Mouse (Mus musculus): ENCODE data around the gene Zbtb18. TPM values are rescaled to one million over a fixed set of nuclear protein-coding genes. Genes with fewer than 3 reads are reported as not detected.

Gene Zbtb18
- polyA plus RNA-seq, 1 experiment: not detected

DNA sequence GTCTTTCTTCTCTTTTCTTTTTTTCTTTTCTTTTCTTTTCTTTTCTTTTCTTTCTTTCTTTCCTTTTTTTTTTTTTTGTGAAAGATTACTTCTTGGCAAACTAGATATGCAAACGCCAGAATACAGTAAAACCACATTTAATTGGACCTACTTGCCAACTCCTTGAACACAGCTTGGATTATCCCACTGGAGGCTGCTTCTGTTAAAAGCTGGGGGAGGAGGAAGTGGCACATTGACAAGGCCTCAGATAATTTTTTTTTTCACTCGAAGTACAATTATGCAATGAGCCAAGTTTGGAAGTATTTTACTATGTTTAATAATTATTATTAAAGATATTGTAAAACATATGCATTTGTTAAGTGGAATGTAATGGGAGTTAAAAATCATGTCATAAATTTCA is 17.4 kb downstream of the Zbtb18 start:
- H3K4me1 ChIP-seq (ENCODE audit: control insufficient read depth, insufficient read depth, low read length): peaks cover 3% of the 10 kb centered on the region
- H3K27ac ChIP-seq (ENCODE audit: insufficient read depth, low read depth, low read length): no peak overlapping the region
- WGBS: 29% methylated on average over 2 of the region's 2 CpGs
- TF ChIP-seq POLR2A (IDR thresholded peaks at IDR 0.05; ENCODE audit: insufficient read depth, low read depth, low read length) (no peak), CTCF (IDR thresholded peaks at IDR 0.05; ENCODE audit: insufficient read depth, low read depth, low read length) (no peak)
- no peak overlapping the region for H3K4me3 ChIP-seq (ENCODE audit: insufficient read depth, low read depth, low read length)

DNA sequence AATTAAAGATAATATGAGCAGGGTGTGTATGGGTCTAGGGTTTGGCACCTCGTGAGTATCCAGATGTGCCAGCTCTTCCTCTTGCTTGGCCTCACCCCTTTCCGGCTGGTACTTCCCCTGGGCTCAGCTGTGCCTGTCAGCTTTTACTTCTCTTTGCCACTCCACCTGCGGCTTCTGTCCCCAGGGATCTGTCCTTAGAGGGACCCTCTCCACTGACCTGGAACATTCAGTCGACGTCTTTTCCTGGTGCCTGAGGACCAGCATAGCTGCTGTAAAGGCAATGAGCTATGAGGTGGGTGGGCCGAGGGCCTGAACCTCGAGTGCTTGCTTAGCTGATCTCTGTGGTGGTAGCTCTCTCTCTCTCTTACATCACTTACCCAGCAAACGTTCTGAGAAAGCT is 25.0 kb downstream of the Zbtb18 start:
- Histone ChIP-seq H3K27ac (ENCODE audit: insufficient read depth, low read depth, low read length) (no peak overlapping the region), H3K4me3 (ENCODE audit: insufficient read depth, low read depth, low read length) (no peak overlapping the region), H3K4me1 (ENCODE audit: control insufficient read depth, insufficient read depth, low read length) (no peaks in the 10 kb centered on the region)
- TF ChIP-seq POLR2A (IDR thresholded peaks at IDR 0.05; ENCODE audit: insufficient read depth, low read depth, low read length) (no peak), CTCF (IDR thresholded peaks at IDR 0.05; ENCODE audit: insufficient read depth, low read depth, low read length) (no peak)
- WGBS: 78% methylated on average over 8 of the region's 8 CpGs

DNA sequence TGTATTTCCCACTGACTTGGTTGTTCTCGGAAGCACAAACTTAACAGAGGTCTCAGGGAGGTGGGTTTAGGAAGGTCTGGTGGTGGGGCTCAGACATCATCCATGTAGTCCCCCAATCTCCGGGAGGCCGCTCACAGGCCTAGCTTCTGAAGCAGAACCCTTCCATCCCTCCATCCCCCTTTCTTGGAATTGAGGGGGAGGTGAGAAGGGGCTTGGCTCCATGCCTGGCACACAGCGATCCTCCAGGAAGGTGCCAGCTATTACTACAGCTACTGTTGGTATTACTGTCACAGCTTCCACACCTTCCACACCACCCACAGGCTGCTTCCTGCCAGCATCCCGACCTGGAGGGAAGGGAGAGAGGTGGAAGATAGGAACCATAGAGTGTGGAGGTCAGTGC is 26.3 kb downstream of the Zbtb18 start:
- WGBS: 69% methylated on average over 5 of the region's 5 CpGs
- TF ChIP-seq CTCF (IDR thresholded peaks at IDR 0.05; ENCODE audit: insufficient read depth, low read depth, low read length) (no peak), POLR2A (IDR thresholded peaks at IDR 0.05; ENCODE audit: insufficient read depth, low read depth, low read length) (no peak)

DNA sequence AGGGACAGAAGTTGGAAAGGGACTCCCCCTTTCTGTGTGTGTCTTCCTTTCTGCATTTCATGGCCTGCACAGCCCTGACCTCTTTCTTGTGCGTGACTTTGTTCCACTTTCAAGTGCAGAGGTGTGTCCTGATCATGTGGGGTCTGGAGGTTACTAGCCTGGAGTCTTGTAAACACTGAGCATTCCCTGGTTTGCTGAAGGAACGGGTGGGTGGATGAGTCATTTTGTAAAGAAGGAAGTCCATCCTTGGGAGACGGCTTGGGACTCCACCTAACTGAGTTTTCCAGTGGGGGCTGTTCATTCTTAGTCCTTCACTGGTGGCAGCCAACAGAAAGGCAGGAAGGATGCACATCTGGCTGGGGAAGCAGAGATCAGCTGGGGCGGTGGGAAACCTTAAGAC is 27.9 kb downstream of the Zbtb18 start:
- WGBS: 72% methylated on average over 4 of the region's 4 CpGs

More for the DNA sequence above, 26.3 kb downstream of the Zbtb18 start:
- Histone ChIP-seq H3K27ac (ENCODE audit: insufficient read depth, low read depth, low read length) (no peak overlapping the region), H3K4me3 (ENCODE audit: insufficient read depth, low read depth, low read length) (no peak overlapping the region), H3K4me1 (ENCODE audit: control insufficient read depth, insufficient read depth, low read length) (no peaks in the 10 kb centered on the region)

DNA sequence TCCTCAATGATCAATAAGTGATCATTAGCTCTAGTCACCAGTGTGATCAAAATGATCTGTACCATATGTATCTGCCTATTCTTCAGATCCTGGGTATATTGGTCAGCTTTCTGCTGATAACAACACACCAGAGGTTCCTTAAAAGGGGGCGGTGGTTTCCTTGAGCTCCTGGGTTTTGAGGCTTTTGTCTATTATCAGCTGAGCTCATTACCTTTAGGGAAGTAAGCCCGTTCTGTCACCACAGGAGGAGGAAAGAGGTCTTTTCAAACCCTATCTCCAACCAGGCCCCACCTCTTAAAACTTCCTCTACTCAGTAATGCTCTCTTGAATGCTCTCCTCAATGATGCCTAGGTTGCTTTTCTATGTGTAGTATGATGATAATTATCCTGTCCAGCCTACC is 28.8 kb downstream of the Zbtb18 start:
- Histone ChIP-seq H3K4me1 (ENCODE audit: control insufficient read depth, insufficient read depth, low read length) (no peaks in the 10 kb centered on the region), H3K4me3 (ENCODE audit: insufficient read depth, low read depth, low read length) (no peak overlapping the region), H3K27ac (ENCODE audit: insufficient read depth, low read depth, low read length) (no peak overlapping the region)
- WGBS: 80% methylated on average over 2 of the region's 2 CpGs
- no peak for TF ChIP-seq POLR2A (IDR thresholded peaks at IDR 0.05; ENCODE audit: insufficient read depth, low read depth, low read length)
- no peak for TF ChIP-seq CTCF (IDR thresholded peaks at IDR 0.05; ENCODE audit: insufficient read depth, low read depth, low read length)

More for the DNA sequence above, 27.9 kb downstream of the Zbtb18 start:
- no peak overlapping the region for H3K27ac ChIP-seq (ENCODE audit: insufficient read depth, low read depth, low read length)
- H3K4me3 ChIP-seq (ENCODE audit: insufficient read depth, low read depth, low read length): no peak overlapping the region
- no peaks in the 10 kb centered on the region for H3K4me1 ChIP-seq (ENCODE audit: control insufficient read depth, insufficient read depth, low read length)
- no peak for TF ChIP-seq CTCF (IDR thresholded peaks at IDR 0.05; ENCODE audit: insufficient read depth, low read depth, low read length)
- TF ChIP-seq POLR2A (IDR thresholded peaks at IDR 0.05; ENCODE audit: insufficient read depth, low read depth, low read length): no peak

DNA sequence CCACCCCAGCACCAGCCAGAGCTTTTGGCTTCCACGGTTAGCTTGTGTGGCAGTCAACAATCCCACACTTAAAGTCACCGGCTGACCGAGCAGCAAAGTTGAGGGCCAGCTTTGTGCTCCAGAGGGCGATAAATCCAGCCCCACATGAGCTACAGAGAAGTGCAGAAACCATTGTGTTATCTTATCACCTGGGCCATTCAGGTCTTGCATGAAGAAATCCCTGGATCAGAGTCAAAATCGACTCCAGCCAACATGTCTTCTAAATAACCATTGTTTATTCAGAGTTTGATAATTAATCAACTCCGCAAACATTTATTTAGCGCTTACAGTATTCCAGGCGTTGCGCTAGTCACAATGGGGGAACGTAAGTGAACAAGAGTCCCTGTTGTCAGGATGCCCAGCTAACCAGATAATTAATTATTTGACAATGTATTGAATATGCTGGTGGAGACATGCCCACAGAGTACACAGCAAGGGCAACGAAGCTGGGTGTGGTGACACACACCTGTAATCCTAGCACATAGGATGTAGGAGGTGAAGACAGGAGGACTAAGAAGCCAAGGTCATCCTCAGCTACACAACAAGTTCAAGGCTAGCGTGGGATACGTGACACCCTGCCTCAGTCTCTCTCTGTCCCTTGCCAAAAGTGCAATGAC is 33.5 kb downstream of the Zbtb18 start:
- WGBS: 90% methylated on average over 13 of the region's 13 CpGs
- Histone ChIP-seq H3K4me3 (ENCODE audit: insufficient read depth, low read depth, low read length) (no peak overlapping the region), H3K4me1 (ENCODE audit: control insufficient read depth, insufficient read depth, low read length) (no peaks in the 10 kb centered on the region), H3K27ac (ENCODE audit: insufficient read depth, low read depth, low read length) (no peak overlapping the region)
- TF ChIP-seq POLR2A (IDR thresholded peaks at IDR 0.05; ENCODE audit: insufficient read depth, low read depth, low read length): no peak
- no peak for TF ChIP-seq CTCF (IDR thresholded peaks at IDR 0.05; ENCODE audit: insufficient read depth, low read depth, low read length)

DNA sequence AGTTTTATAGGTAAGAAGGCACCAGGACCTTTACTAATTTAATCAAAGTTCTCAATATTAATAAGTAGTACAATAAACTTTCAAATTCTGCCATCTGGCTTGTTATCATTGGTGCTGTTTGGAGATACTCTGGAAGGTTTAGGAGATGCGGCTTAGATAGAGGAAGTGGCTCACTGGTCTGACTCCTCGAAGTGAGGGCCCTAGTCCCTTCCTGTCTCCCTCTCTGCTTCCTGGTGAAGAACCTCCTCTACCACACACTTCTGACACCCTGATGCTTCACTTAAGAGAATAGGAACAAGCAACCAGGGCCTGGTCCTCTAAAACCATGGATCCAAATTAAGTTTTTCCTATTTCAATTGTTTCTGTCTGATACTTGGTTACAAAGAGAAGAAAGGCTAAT is 36.4 kb downstream of the Zbtb18 start:
- H3K4me1 ChIP-seq (ENCODE audit: control insufficient read depth, insufficient read depth, low read length): no peaks in the 10 kb centered on the region
- TF ChIP-seq POLR2A (IDR thresholded peaks at IDR 0.05; ENCODE audit: insufficient read depth, low read depth, low read length) (no peak), CTCF (IDR thresholded peaks at IDR 0.05; ENCODE audit: insufficient read depth, low read depth, low read length) (no peak)
- no peak overlapping the region for H3K27ac ChIP-seq (ENCODE audit: insufficient read depth, low read depth, low read length)
- H3K4me3 ChIP-seq (ENCODE audit: insufficient read depth, low read depth, low read length): no peak overlapping the region
- WGBS: 89% methylated on average over 2 of the region's 2 CpGs

DNA sequence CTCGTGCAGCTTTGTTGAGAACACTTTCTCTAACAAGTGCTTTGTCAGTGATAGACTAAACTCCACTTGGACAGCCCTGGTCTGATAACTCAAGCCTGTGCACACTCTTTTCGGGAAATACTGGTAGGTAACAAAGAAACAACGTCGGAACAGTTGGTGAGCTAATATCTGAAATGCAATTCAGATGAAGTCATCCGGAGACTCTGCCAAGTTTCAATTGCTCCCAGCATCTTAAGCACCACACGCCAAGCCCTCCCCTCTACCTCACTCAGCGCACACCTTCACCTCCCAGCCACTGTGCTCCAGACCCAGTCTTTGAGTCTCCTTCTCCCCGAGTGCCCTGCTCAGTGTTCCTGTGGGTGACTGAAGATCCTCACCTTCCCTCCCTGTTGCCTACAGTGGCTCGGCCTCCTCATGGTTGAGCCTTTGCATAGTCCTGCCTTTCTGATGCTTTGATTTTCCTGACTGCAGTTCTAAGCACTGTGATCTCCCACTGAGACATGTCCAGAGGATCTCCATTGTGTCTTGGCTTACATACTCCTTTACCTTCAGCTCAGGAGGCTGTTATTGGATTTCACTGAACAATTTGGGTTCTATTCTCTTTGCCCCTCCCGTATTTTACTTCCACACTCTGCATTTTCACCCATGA is 37.3 kb downstream of the Zbtb18 start:
- H3K4me1 ChIP-seq (ENCODE audit: control insufficient read depth, insufficient read depth, low read length): no peaks in the 10 kb centered on the region
- TF ChIP-seq CTCF (IDR thresholded peaks at IDR 0.05; ENCODE audit: insufficient read depth, low read depth, low read length) (no peak), POLR2A (IDR thresholded peaks at IDR 0.05; ENCODE audit: insufficient read depth, low read depth, low read length) (no peak)
- no peak overlapping the region for H3K4me3 ChIP-seq (ENCODE audit: insufficient read depth, low read depth, low read length)
- H3K27ac ChIP-seq (ENCODE audit: insufficient read depth, low read depth, low read length): no peak overlapping the region
- 52% methylated on average over 10 of the region's 10 CpGs for WGBS

DNA sequence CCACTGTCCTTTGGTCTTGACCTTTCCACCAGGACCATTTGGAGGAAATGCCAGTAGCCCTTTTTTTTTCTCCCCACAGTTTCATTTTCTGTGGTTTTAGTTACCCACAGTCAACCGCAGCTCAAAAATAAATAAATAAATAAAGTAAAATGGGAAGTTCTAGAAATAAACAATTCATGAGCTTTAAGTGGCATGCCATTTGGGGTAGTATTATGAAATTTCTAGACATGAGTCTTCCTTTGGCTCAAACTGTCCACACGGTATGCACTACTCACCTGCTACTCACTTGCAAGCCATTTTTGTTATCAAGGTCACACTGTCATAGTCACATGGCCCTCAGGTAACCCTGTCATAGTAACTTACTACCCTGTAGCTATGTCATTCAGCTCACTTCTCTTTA is 41.5 kb downstream of the Zbtb18 start:
- TF ChIP-seq POLR2A (IDR thresholded peaks at IDR 0.05; ENCODE audit: insufficient read depth, low read depth, low read length) (no peak), CTCF (IDR thresholded peaks at IDR 0.05; ENCODE audit: insufficient read depth, low read depth, low read length) (no peak)
- Histone ChIP-seq H3K4me3 (ENCODE audit: insufficient read depth, low read depth, low read length) (no peak overlapping the region), H3K27ac (ENCODE audit: insufficient read depth, low read depth, low read length) (no peak overlapping the region), H3K4me1 (ENCODE audit: control insufficient read depth, insufficient read depth, low read length) (no peaks in the 10 kb centered on the region)
- 96% methylated on average over 2 of the region's 2 CpGs for WGBS

Data from olfactory bulb, adult 2 months (tissue).